Mouse (Mus musculus) testis, adult 2 months (tissue): Measurements from ENCODE around the gene Prpf8. TPM values are rescaled to one million over a fixed set of nuclear protein-coding genes. Genes with fewer than 3 reads are reported as not detected.

Source experiments
- H3K27ac ChIP-seq: fragments of 200-500 bp; 2 replicates; pipeline ENCODE4 v1.5.1; 2012; ENCODE audit warnings: low read depth, low read length; ENCODE audit not compliant: control insufficient read depth, insufficient read depth
- H3K27me3 ChIP-seq: fragments of 200-500 bp; 2 replicates; pipeline ENCODE4 v1.6.1; 2012; ENCODE audit warnings: mild to moderate bottlenecking, low read length, moderate library complexity; ENCODE audit not compliant: control insufficient read depth, insufficient read depth
- H3K36me3 ChIP-seq: fragments of 200-500 bp; 2 replicates; pipeline ENCODE4 v1.6.1; 2012; ENCODE audit warnings: mild to moderate bottlenecking, low read length; ENCODE audit not compliant: control insufficient read depth, insufficient read depth
- H3K4me1 ChIP-seq: fragments of 200-500 bp; 2 replicates; pipeline ENCODE4 v1.6.1; 2012; ENCODE audit warnings: low read length; ENCODE audit not compliant: control insufficient read depth, insufficient read depth
- H3K4me3 ChIP-seq: fragments of 200-500 bp; 2 replicates; pipeline ENCODE4 v1.5.1; 2012; ENCODE audit warnings: low read depth, mild to moderate bottlenecking, low read length, moderate library complexity, mixed read lengths; ENCODE audit not compliant: control insufficient read depth
- CTCF ChIP-seq: fragments of 200-500 bp; IDR thresholded peaks from 2 replicates; pipeline ENCODE4 v1.5.1; 2012; ENCODE audit warnings: low read depth, mild to moderate bottlenecking, inconsistent platforms, low read length, moderate library complexity; ENCODE audit not compliant: control insufficient read depth, insufficient read depth, insufficient replicate concordance
- POLR2A ChIP-seq: fragments of 200-500 bp; IDR thresholded peaks from 2 replicates; pipeline ENCODE4 v1.6.1; 2012; ENCODE audit warnings: low read depth, mild to moderate bottlenecking, inconsistent platforms, low read length, moderate library complexity; ENCODE audit not compliant: control insufficient read depth
- polyA plus RNA-seq: library from polyadenylated mRNA; depleted of rRNA; stranded (reverse); fragments of >200 nt; gene quantifications from 2 replicates; pipeline ENCODE4 v1.2.3, GENCODE M21; 2012

Prpf8 gene
- polyA plus RNA-seq, 1 experiment = 48.8 TPM

DNA sequence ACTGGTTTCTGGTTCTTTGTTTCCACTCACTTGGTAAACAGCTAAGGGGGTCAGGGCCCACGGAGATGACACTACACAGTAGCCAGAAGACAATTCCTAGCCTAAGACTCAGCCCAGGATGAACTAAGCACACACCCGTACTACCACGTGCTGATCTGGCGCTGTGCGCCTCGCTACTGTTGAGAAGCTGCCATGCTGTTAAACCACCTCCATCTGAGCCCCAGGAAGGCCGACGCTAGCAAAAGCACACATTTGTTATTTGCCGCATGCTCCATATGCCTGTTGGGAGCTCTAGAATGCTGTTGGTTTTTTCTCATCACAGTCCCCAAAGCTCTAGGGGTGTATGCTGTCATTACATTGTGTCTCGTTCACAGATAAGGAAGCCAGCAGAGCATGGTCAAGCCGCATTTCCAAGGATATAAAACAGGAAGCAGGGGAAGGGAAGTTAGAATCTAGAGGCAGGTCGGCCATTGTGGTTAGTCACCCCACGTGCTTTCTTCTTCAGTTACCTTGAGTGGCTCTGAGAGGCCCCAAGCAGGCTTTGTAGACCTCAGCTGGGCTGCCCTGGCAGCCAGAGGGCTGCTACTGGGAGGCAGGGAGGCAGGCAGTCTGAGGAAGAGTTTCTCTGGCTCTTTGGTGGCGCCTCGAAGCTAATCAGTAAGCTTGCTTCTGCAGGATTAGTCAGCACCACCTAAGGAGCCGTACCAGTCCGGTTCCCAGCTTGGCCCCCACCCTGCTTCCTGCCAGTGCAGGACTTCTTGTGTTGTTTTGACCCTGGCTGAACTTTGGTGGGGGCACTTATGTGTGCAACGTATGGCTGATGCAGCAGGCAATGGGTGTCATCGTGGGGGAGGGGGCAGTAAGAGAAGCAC lies 54.3 kb downstream of the Prpf8 start:
- no peak overlapping the region for H3K4me3 ChIP-seq
- TF ChIP-seq CTCF = no peak
- TF ChIP-seq POLR2A = no peak
- H3K27me3 ChIP-seq = no peaks in the 10 kb centered on the region
- H3K36me3 ChIP-seq = no peaks in the 10 kb centered on the region; the same call in none of the 2 replicates
- H3K27ac ChIP-seq = no peak overlapping the region
- peaks cover 13% of the 10 kb centered on the region for H3K4me1 ChIP-seq

DNA sequence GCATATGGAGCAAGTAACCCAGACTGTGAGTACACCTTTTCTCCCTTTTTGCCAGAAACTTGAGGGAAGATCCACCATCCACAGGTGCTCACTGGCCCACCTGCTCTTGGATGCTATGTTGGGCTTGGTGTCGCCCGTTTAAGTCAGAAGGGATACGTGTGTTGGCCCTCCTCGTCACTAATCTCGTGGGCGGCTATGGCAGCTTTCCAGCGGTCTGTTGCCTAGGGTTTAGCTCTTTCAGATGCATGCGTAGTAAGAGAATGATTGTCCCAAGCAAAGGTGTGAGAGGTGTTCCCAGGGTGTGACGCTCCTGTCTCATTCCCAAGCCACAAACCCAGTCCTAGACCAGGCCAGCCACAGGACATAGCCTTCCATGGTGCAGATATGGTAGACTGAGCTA lies 58.1 kb downstream of the Prpf8 start:
- Histone ChIP-seq H3K27ac (no peak overlapping the region), H3K36me3 (no peaks in the 10 kb centered on the region; the same call in 1 of the 2 replicates), H3K27me3 (no peaks in the 10 kb centered on the region), H3K4me1 (peaks cover 2% of the 10 kb centered on the region; the same call in 1 of the 2 replicates), H3K4me3 (no peak overlapping the region)
- TF ChIP-seq POLR2A = no peak
- TF ChIP-seq CTCF = no peak

DNA sequence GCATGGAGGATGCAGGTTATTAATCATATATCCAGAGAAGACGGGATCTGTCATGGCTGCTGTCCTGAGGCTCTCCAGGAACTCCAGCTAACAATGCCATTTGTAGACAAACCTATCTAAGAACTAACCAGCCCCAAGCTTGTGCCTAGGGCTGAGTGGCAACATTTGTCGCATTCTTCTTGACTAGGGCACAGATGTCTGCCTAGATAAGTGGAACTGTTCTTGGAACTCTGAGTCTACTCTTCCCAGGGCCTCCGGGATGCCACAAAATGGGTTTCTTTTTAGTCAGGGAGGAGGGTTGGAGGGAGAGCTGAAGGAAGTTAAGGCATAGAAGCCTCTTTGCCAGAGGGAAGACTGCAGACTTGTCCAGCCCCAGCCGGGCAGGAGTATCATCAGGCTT lies 59.4 kb downstream of the Prpf8 start:
- H3K36me3 ChIP-seq = no peaks in the 10 kb centered on the region; the same call in 1 of the 2 replicates
- no peak overlapping the region for H3K4me3 ChIP-seq
- peak overlapping the region; percentile 41 for H3K27ac ChIP-seq

DNA sequence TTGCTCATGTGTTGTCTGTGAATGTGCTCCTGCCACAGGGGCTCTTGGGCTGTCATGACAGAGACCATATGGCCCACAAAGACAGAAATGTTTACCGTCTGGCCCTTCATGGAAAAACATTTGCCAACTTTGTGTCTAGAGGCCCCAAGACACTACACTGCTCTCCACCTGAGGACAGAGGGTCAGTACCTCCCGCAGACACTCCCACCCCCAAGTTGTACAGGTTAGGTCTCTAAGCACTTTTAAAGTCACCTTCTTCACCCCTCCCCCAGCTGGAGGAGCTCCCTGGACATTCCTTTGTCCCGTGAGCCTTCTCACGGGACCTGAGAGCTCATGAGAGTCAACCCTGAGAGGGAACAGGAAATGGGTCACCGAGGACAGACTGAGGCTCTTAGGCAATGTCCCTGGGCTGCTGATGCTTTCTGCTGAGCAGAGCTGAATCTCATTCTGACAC lies 63.1 kb downstream of the Prpf8 start:
- peaks cover 6% of the 10 kb centered on the region; the same call in 1 of the 2 replicates for H3K4me1 ChIP-seq

More for the DNA sequence above, 59.4 kb downstream of the Prpf8 start:
- TF ChIP-seq POLR2A = no peak
- TF ChIP-seq CTCF = no peak
- Histone ChIP-seq H3K27me3 (no peaks in the 10 kb centered on the region), H3K4me1 (peaks cover 5% of the 10 kb centered on the region; the same call in 1 of the 2 replicates)

DNA sequence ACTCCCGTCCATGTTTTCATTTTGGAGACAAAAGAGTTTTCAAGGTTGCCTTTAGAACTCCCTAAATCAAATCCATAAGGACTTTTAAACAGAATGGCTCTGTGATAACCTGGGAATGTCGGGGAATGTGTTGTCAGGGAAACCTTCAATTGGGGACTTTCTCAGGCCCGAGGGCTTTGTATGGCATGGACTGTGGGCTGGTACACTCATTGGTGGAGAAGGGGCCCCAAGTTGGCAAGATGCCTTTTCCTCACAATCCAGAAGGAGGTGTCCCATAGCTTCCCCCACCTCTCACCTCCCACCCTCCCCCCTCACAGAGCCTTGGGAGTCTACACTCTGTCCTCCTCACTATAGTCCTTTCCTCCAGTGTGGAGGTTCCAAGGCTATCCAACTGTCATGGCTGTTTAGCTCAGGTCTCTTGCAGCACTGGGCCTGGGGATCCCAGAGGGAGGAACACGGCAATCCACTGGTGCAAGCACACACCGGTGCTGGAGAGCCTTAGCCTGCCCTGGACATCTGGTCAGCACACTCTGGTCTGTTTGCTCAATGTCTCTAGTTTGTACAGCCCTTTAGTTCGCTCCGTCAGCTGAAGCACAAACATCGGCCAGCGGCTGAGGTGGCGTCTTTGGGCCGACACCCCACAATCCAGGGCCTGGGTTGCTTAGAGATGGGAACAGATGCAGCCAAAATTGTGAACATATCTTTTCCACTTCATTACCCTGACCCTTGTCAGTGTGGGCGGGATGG lies 63.8 kb downstream of the Prpf8 start:
- no peak overlapping the region for H3K4me3 ChIP-seq
- TF ChIP-seq CTCF (no peak), POLR2A (no peak)
- H3K36me3 ChIP-seq = no peaks in the 10 kb centered on the region; the same call in 1 of the 2 replicates
- peak overlapping the region; percentile 73 for H3K27ac ChIP-seq
- peaks cover 6% of the 10 kb centered on the region; the same call in 1 of the 2 replicates for H3K4me1 ChIP-seq
- no peaks in the 10 kb centered on the region for H3K27me3 ChIP-seq

More for the DNA sequence above, 63.1 kb downstream of the Prpf8 start:
- H3K4me3 ChIP-seq = no peak overlapping the region
- no peaks in the 10 kb centered on the region for H3K27me3 ChIP-seq
- H3K27ac ChIP-seq = 0 out of 2 replicates have a peak overlapping the region, but pooled peaks have one; percentile 7
- TF ChIP-seq POLR2A (no peak), CTCF (no peak)
- H3K36me3 ChIP-seq = no peaks in the 10 kb centered on the region; the same call in 1 of the 2 replicates

DNA sequence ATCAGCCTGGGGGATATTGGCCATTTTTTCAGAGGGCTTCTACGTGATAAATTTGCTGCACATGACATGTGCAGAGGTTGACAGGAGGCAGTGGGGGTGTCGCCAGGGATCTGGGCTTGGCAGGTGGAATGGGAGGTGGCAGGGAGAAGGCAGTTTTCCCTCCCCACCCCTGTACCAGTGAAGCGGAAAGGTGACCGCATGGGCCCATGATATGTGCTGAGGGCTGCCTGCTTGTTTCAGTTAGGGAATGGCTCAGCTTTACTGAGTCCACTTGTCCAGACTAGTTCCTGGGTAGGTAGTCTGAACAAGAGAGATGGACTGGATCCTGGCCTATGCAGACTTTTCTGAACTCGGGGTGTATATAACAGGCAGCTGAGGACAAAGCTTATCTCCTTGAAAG lies 64.7 kb downstream of the Prpf8 start:
- Histone ChIP-seq H3K27me3 (no peaks in the 10 kb centered on the region), H3K4me3 (no peak overlapping the region), H3K27ac (peak overlapping the region; percentile 55), H3K36me3 (no peaks in the 10 kb centered on the region), H3K4me1 (peaks cover 6% of the 10 kb centered on the region; the same call in 1 of the 2 replicates)
- no peak for TF ChIP-seq POLR2A

DNA sequence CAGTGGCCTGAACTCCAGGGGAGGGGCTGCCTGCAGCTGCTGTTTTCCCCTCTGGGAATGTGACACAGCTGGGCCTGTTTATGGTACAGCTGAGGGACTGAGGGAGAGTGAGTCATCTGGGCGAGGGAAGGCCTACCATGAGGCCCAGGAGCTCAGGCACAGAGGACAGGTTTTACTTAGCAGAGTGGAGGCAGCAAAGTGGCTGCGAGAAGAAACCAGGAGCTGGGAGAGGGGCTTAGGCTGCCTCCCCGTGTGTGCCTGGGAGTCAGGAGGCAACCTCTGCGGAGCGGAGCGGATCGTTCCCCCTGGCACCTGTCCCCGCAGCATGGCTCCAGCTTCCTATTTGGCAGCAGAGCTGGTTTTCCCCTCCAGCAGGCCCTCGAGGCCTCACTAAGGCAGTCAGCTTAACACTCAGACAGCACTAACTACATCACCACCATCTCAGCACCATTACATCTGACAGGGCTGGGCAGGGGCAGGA lies 65.4 kb downstream of the Prpf8 start:
- no peak overlapping the region for H3K27ac ChIP-seq
- no peak overlapping the region for H3K4me3 ChIP-seq
- no peaks in the 10 kb centered on the region for H3K36me3 ChIP-seq
- no peak for TF ChIP-seq POLR2A
- no peak for TF ChIP-seq CTCF
- peaks cover 6% of the 10 kb centered on the region; the same call in 1 of the 2 replicates for H3K4me1 ChIP-seq
- H3K27me3 ChIP-seq = no peaks in the 10 kb centered on the region
